Mouse (Mus musculus): ENCODE measurements around the gene Colq.

DNA sequence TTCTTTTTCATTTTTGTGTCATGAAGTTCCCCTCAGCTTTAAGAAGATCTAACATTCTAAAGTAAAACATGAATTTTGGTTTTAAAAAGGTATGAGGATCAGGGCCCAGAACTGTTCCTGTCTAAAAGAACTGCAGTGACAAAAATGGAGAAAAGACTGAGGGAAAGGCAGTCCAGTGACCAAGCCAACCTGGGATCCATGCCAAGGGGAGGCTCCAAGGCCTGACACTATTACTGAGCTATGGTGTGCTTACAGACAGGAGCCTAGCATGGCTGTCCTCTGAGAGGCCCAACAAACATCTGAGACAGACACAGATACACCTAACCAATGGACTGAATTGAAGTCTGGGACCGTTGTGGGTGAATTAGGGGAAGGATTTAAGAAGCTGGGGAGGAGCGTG lies 81.2 kb downstream of the Colq start:
- TF ChIP-seq GATA1 (IDR thresholded peaks at IDR 0.05; ENCODE audit: low read length) (no peak), TAL1 (IDR thresholded peaks at IDR 0.05; ENCODE audit: low read length) (no peak)

Measured in erythroblast, embryonic 14.5 days (primary cell).